In genomic region chr4:139379719-139380118, GRCm38 (mm10) we compare ENCODE assay signal across 8 mouse cellular contexts. TPM values are rescaled to one million over a fixed set of nuclear protein-coding genes. Genes with fewer than 3 reads are reported as not detected.
DNase-seq lines count a peak whose midpoint lies in the region; ATAC-seq lines count a peak whose summit lies in the region.

No protein-coding gene starts in this region.

- H3K4me1 ChIP-seq in erythroblast, embryonic 14.5 days (ENCODE audit: control insufficient read depth): peaks cover 45% of the 10 kb centered on the region
- H3K4me1 ChIP-seq in embryonic facial prominence, embryonic 10.5 days: peaks cover 27% of the 10 kb centered on the region
- H3K4me1 ChIP-seq in limb, embryonic 11.5 days (ENCODE audit: control insufficient read depth, insufficient read depth, low read length): peaks cover 5% of the 10 kb centered on the region; the same call in 1 of the 2 replicates
- peaks cover 18% of the 10 kb centered on the region for H3K4me1 ChIP-seq in stomach, embryonic 15.5 days

- DNase-seq in 416B (ENCODE audit: low read depth): peak; percentile 24
- no peak for DNase-seq in embryonic facial prominence, embryonic 10.5 days (ENCODE audit: low spot score)
- no peak for DNase-seq in limb, embryonic 11.5 days (ENCODE audit: low spot score)
- no peak for DNase-seq in gastrocnemius, adult 18-20 months (ENCODE audit: low spot score)
- DNase-seq in kidney, postnatal 36 days: no peak

- peak overlapping the region; percentile 88 for H3K27ac ChIP-seq in embryonic facial prominence, embryonic 10.5 days (replicated peaks)
- no peak overlapping the region; the same call in 1 of the 2 replicates for H3K27ac ChIP-seq in limb, embryonic 11.5 days (replicated peaks; ENCODE audit: low read depth, low read length)
- H3K27ac ChIP-seq in stomach, embryonic 15.5 days: peak overlapping the region; percentile 90

- no peaks in the 10 kb centered on the region for H3K9me3 ChIP-seq in erythroblast, embryonic 14.5 days (ENCODE audit: control insufficient read depth, low read length)
- no peaks in the 10 kb centered on the region for H3K9me3 ChIP-seq in embryonic facial prominence, embryonic 10.5 days
- H3K9me3 ChIP-seq in limb, embryonic 11.5 days (ENCODE audit: control insufficient read depth, low read length): no peaks in the 10 kb centered on the region
- no peaks in the 10 kb centered on the region for H3K9me3 ChIP-seq in stomach, embryonic 15.5 days

- peak overlapping the region; percentile 60 for H3K4me2 ChIP-seq in limb, embryonic 11.5 days (ENCODE audit: low read depth, severe bottlenecking)
- H3K4me2 ChIP-seq in stomach, embryonic 15.5 days: peak overlapping the region; percentile 62

- H3K9ac ChIP-seq in limb, embryonic 11.5 days (ENCODE audit: low read length): peak overlapping the region; percentile 73
- H3K9ac ChIP-seq in stomach, embryonic 15.5 days: peak overlapping the region; percentile 67

- H3K4me3 ChIP-seq in erythroblast, embryonic 14.5 days (replicated peaks): peak overlapping the region; percentile 96
- H3K4me3 ChIP-seq in embryonic facial prominence, embryonic 10.5 days: peak overlapping the region; percentile 97
- peak overlapping the region; percentile 95 for H3K4me3 ChIP-seq in limb, embryonic 11.5 days (ENCODE audit: low read depth, low read length)
- peak overlapping the region; percentile 93 for H3K4me3 ChIP-seq in stomach, embryonic 15.5 days (replicated peaks)

- 15% methylated on average over 8 of the region's 8 CpGs for WGBS in embryonic facial prominence, embryonic 10.5 days
- WGBS in limb, embryonic 11.5 days: 14% methylated on average over 8 of the region's 8 CpGs
- WGBS in stomach, embryonic 15.5 days: 11% methylated on average over 8 of the region's 8 CpGs

- peaks cover 56% of the 10 kb centered on the region for H3K36me3 ChIP-seq in erythroblast, embryonic 14.5 days (ENCODE audit: control insufficient read depth)
- peaks cover 36% of the 10 kb centered on the region for H3K36me3 ChIP-seq in embryonic facial prominence, embryonic 10.5 days (replicated peaks)
- H3K36me3 ChIP-seq in limb, embryonic 11.5 days (ENCODE audit: control insufficient read depth, insufficient read depth, low read length): peaks cover 5% of the 10 kb centered on the region; the same call in 1 of the 2 replicates
- H3K36me3 ChIP-seq in stomach, embryonic 15.5 days: peaks cover 9% of the 10 kb centered on the region

- ATAC-seq in erythroblast, adult 5-6 weeks (replicated peaks; ENCODE audit: low FRiP score, poor library complexity, severe bottlenecking): no peak
- ATAC-seq in limb, embryonic 11.5 days (ENCODE audit: insufficient number of reproducible peaks, low FRiP score, low TSS enrichment, low read depth): no peak
- ATAC-seq in stomach, embryonic 15.5 days (ENCODE audit: insufficient read depth, low FRiP score, low read depth): no peak

- H3K27me3 ChIP-seq in erythroblast, embryonic 14.5 days (ENCODE audit: control insufficient read depth): no peaks in the 10 kb centered on the region
- H3K27me3 ChIP-seq in embryonic facial prominence, embryonic 10.5 days (replicated peaks; ENCODE audit: low read depth, poor library complexity, severe bottlenecking): no peaks in the 10 kb centered on the region
- no peaks in the 10 kb centered on the region for H3K27me3 ChIP-seq in limb, embryonic 11.5 days (ENCODE audit: control insufficient read depth, insufficient read depth, low read length)
- no peaks in the 10 kb centered on the region for H3K27me3 ChIP-seq in stomach, embryonic 15.5 days (replicated peaks)

RNA-seq across cellular contexts. Expression of gene Ubr4, which starts 27.3 kb away (rescaled TPM):
- 14.8 and 24.3 TPM in 2 replicates for polyA plus RNA-seq in erythroblast, embryonic 14.5 days (2012)
- 165 and 179 TPM in 2 replicates for total RNA-seq in erythroblast, adult 5-6 weeks (2015; ENCODE audit: low replicate concordance)
- 158 and 168 TPM in 2 replicates for total RNA-seq in erythroblast, adult 5-6 weeks (2017; ENCODE audit: low replicate concordance)
- polyA plus RNA-seq in embryonic facial prominence, embryonic 10.5 days (2016; fragmentation: Nextera tagmentation; extraction: Ambion mirVana): 60.5 and 64.9 TPM in 2 replicates
- polyA plus RNA-seq in limb, embryonic 11.5 days (2014; fragmentation: Nextera tagmentation; extraction: Ambion mirVana): 87.0 and 93.7 TPM in 2 replicates
- 59.4 and 70.2 TPM in 2 replicates for polyA plus RNA-seq in stomach, embryonic 15.5 days (2015; fragmentation: Nextera tagmentation; extraction: Ambion mirVana)
- total RNA-seq in gastrocnemius, adult 18-20 months (2021): 100 to 1,000 TPM; 109 to 115 TPM

RNA-seq across cellular contexts. Expression of gene Emc1, which starts 27.3 kb away (rescaled TPM):
- polyA plus RNA-seq in erythroblast, embryonic 14.5 days (2012): 0.37 and 0.43 TPM in 2 replicates
- 3.3 and 8.2 TPM in 2 replicates for total RNA-seq in erythroblast, adult 5-6 weeks (2015; ENCODE audit: low replicate concordance)
- 14.8 and 26.1 TPM in 2 replicates for total RNA-seq in erythroblast, adult 5-6 weeks (2017; ENCODE audit: low replicate concordance)
- polyA plus RNA-seq in embryonic facial prominence, embryonic 10.5 days (2016; fragmentation: Nextera tagmentation; extraction: Ambion mirVana): 30.3 and 33.1 TPM in 2 replicates
- 15.7 and 23.0 TPM in 2 replicates for polyA plus RNA-seq in limb, embryonic 11.5 days (2014; fragmentation: Nextera tagmentation; extraction: Ambion mirVana)
- polyA plus RNA-seq in stomach, embryonic 15.5 days (2015; fragmentation: Nextera tagmentation; extraction: Ambion mirVana): 22.6 and 27.8 TPM in 2 replicates
- 10 to 100 TPM; 28.7 to 32.7 TPM for total RNA-seq in gastrocnemius, adult 18-20 months (2021)

RNA-seq across cellular contexts. Expression of gene Mrto4, which starts 27.3 kb away (rescaled TPM):
- polyA plus RNA-seq in erythroblast, embryonic 14.5 days (2012): 6.4 and 7.7 TPM in 2 replicates
- 27.6 and 29.2 TPM in 2 replicates for total RNA-seq in erythroblast, adult 5-6 weeks (2015; ENCODE audit: low replicate concordance)
- total RNA-seq in erythroblast, adult 5-6 weeks (2017; ENCODE audit: low replicate concordance): 11.8 and 14.5 TPM in 2 replicates
- 180 and 187 TPM in 2 replicates for polyA plus RNA-seq in embryonic facial prominence, embryonic 10.5 days (2016; fragmentation: Nextera tagmentation; extraction: Ambion mirVana)
- 151 and 160 TPM in 2 replicates for polyA plus RNA-seq in limb, embryonic 11.5 days (2014; fragmentation: Nextera tagmentation; extraction: Ambion mirVana)
- polyA plus RNA-seq in stomach, embryonic 15.5 days (2015; fragmentation: Nextera tagmentation; extraction: Ambion mirVana): 99.6 and 116 TPM in 2 replicates
- 10 to 100 TPM; 30.5 to 31.4 TPM for total RNA-seq in gastrocnemius, adult 18-20 months (2021)

Comparison
In these comparisons a context has a peak if more than half of its experiments do, and no peak if none do; other contexts are left out.
1. RNA of gene Emc1, which starts 27.3 kb away (polyA plus RNA-seq): 30.3 to 33.1 TPM in embryonic facial prominence, embryonic 10.5 days, 22.6 to 27.8 TPM in stomach, embryonic 15.5 days and 15.7 to 23.0 TPM in limb, embryonic 11.5 days; 0.37 to 0.43 TPM in erythroblast, embryonic 14.5 days; every median in the first group is over 10 times any median in the second.
2. RNA of gene Mrto4, which starts 27.3 kb away (polyA plus RNA-seq): 180 to 187 TPM in embryonic facial prominence, embryonic 10.5 days, 151 to 160 TPM in limb, embryonic 11.5 days and 99.6 to 116 TPM in stomach, embryonic 15.5 days; 6.4 to 7.7 TPM in erythroblast, embryonic 14.5 days; every median in the first group is over 10 times any median in the second.
3. Peak in every context shown above with its lines, with median percentiles within 50 percentile points of each other: H3K4me3 ChIP-seq.